Mouse (Mus musculus): Measurements from ENCODE around the gene Chodl.

The Chodl gene

GRCm38 (mm10) chr16:78930382-78931286 is at the start of gene Chodl:
Gene Chodl, plus strand, starts transcription at chr16:78930948.
- DNase-seq (ENCODE audit: low spot score), result no peak

GRCm38 (mm10) chr16:78922644-78923043 is 8.1 kb upstream of the Chodl start:
- no peak for DNase-seq (ENCODE audit: low spot score)

DNA sequence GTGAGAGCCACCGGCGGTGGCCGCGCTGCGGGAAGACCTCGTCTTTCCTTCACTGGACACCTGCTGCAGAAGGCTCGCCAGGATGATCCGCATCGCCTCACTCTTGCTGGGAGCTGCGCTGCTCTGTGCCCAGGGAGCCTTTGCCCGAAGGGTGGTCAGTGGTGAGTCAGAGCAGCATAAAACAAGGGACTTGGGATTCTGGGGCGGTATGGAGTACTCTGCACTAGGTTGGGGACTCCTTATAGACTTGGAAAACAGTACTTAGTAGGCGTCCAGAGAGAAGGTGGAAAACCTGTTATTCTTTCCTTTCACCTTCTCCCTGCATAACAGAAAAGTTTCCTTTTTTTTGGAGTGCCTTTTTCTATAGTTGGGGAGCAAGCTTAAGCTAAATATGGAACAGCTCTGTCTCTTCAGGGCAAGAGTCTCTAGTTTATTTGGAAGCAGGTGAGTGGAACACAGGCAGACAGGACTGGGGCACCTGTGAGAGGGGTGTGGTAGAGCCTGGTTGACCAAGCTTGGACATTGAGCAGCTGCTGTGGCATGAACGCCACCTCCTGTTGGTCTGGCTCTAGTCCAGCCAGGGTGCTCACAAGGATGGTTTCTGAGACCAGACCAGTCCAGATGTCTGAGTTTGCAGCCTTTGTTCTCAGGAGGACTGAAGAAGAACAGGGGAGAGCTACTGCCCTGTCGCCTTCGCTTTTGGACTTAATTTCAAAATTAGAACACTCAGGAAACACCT is 708 bp downstream of the Chodl start:
- DNase-seq (ENCODE audit: low spot score), result no peak

- no peak for DNase-seq (ENCODE audit: low spot score)
These were observed 3.5 kb downstream of the Chodl start for GRCm38 (mm10) chr16:78934298-78934697.

- DNase-seq (ENCODE audit: low spot score), result no peak
These were observed 7.0 kb downstream of the Chodl start for GRCm38 (mm10) chr16:78937755-78938154.

DNA sequence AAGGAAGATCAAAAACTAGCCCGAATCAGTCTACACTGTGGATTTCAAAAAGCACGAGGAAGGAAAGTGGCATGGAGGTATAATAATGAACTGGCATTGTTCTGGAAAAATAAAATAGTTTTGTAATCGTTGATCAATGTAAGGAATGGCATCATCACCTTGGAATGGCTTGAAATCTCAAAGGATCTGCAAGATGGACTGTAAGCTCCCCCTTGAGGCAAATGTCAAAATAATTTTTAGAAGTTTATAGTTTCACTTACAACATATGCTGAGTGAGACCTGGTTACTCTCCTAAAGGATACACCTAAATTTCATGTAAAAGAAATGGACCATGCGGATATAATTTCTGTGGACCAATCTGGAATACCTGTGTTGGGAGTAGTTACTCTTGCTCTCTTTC is 19.6 kb downstream of the Chodl start:
- DNase-seq (ENCODE audit: low spot score), result no peak

GRCm38 (mm10) chr16:78957434-78957833 is 26.7 kb downstream of the Chodl start:
- no peak for DNase-seq (ENCODE audit: low spot score)

- no peak for DNase-seq (ENCODE audit: low spot score)
These were observed 38.5 kb downstream of the Chodl start for GRCm38 (mm10) chr16:78969091-78969731.

DNA sequence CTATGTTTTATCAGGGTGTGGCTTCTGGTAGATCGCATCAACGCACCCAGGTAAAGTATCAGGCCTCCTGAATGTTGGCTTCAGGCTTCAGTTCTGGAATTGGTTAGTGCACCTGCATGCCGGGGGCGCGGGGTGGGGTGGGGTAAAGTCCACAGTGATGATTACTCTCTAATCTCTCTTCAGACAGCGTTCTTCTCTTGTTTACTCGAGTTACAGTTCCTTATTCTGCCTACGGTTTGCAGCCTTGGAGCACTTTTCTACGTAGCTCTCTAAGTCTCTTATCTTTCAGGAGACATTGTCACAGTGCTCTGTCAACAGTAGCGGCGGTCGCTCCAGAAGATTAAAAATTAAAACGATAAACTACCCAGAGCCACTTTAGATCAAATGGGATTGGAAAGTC is 43.4 kb downstream of the Chodl start:
- no peak for DNase-seq (ENCODE audit: low spot score)

GRCm38 (mm10) chr16:78976384-78976783 is 45.6 kb downstream of the Chodl start:
- DNase-seq (ENCODE audit: low spot score), result no peak

All from spleen, adult 12 weeks (tissue).